Mouse (Mus musculus): ENCODE measurements at regions not wholly inside any gene's neighbourhood (a gene's known extent, or its start where the extent isn't known, plus 50 kb on each side); places are given as distances from the start of the nearest gene placed in this dataset.

DNA sequence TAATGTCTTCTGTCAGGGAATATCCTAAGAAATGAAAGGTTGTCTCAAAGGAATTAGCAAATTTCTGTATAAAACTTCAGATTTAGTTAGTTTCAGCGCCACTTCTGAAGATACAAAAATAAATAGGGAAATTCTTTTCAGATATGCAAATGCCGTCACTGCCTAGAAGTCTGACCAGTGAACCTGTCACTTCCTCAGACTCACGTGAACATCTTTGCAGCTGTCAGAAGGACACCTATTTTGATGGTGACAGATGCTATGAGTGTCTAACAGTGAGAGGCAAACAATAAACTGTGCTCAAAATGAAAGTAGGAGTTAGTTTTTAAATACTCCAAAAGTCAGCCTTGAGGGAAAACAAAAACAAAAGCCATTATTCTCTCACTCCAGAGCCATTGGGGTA is 57.5 kb upstream of the Igf1r start:
- Histone ChIP-seq H3K27me3 (ENCODE audit: control insufficient read depth, insufficient read depth, low read length) (no peaks in the 10 kb centered on the region), H3K4me2 (ENCODE audit: low read depth) (no peak overlapping the region), H3K36me3 (replicated peaks; ENCODE audit: control insufficient read depth, insufficient read depth, low read depth) (no peaks in the 10 kb centered on the region), H3K9ac (replicated peaks) (no peak overlapping the region), H3K4me3 (ENCODE audit: insufficient read depth in 1 of 2, low read depth in 2 of 2, low read length in 2 of 2) (no peak overlapping the region), H3K9me3 (ENCODE audit: control insufficient read depth, low read length) (no peaks in the 10 kb centered on the region), H3K4me1 (replicated peaks; ENCODE audit: control insufficient read depth in 2 of 2, insufficient read depth in 2 of 2, low read length in 1 of 2) (no peaks in the 10 kb centered on the region), H3K27ac (no peak overlapping the region)
- ATAC-seq (ENCODE audit: insufficient read depth) = no peak
- DNase-seq (ENCODE audit: low read depth in 3 of 3, low spot score in 3 of 3) = no peak
- WGBS (ENCODE audit: insufficient replicate concordance) = 47% methylated on average over 3 of the region's 3 CpGs
- TF ChIP-seq CTCF (IDR thresholded peaks at IDR 0.05; ENCODE audit: low read depth) = no peak

- Histone ChIP-seq H3K4me1 (replicated peaks; ENCODE audit: control insufficient read depth in 2 of 2, insufficient read depth in 2 of 2, low read length in 1 of 2) (no peaks in the 10 kb centered on the region), H3K9ac (replicated peaks) (no peak overlapping the region), H3K4me3 (ENCODE audit: insufficient read depth in 1 of 2, low read depth in 2 of 2, low read length in 2 of 2) (no peak overlapping the region), H3K9me3 (ENCODE audit: control insufficient read depth, low read length) (no peaks in the 10 kb centered on the region), H3K4me2 (ENCODE audit: low read depth) (no peak overlapping the region), H3K27ac (no peak overlapping the region), H3K36me3 (replicated peaks; ENCODE audit: control insufficient read depth, insufficient read depth, low read depth) (no peaks in the 10 kb centered on the region), H3K27me3 (ENCODE audit: control insufficient read depth, insufficient read depth, low read length) (no peaks in the 10 kb centered on the region)
- DNase-seq (ENCODE audit: low read depth in 3 of 3, low spot score in 3 of 3) (no peak), ATAC-seq (ENCODE audit: insufficient read depth) (no peak)
- 26% methylated on average over 3 of the region's 3 CpGs for WGBS (ENCODE audit: insufficient replicate concordance)
- TF ChIP-seq EP300 (IDR thresholded peaks at IDR 0.05; ENCODE audit: low read depth) (no peak), CTCF (IDR thresholded peaks at IDR 0.05; ENCODE audit: low read depth) (no peak)
Measured at GRCm38 (mm10) chr7:67892917-67893316, 59.7 kb upstream of the Igf1r start.

GRCm38 (mm10) chr7:67883040-67883439 is 69.6 kb upstream of the Igf1r start:
- no peak for DNase-seq (ENCODE audit: low read depth in 3 of 3, low spot score in 3 of 3)
- Histone ChIP-seq H3K9ac (replicated peaks) (no peak overlapping the region), H3K27ac (no peak overlapping the region), H3K27me3 (ENCODE audit: control insufficient read depth, insufficient read depth, low read length) (no peaks in the 10 kb centered on the region), H3K4me1 (replicated peaks; ENCODE audit: control insufficient read depth in 2 of 2, insufficient read depth in 2 of 2, low read length in 1 of 2) (no peaks in the 10 kb centered on the region), H3K9me3 (ENCODE audit: control insufficient read depth, low read length) (no peaks in the 10 kb centered on the region), H3K4me3 (ENCODE audit: insufficient read depth in 1 of 2, low read depth in 2 of 2, low read length in 2 of 2) (no peak overlapping the region), H3K36me3 (replicated peaks; ENCODE audit: control insufficient read depth, insufficient read depth, low read depth) (no peaks in the 10 kb centered on the region), H3K4me2 (ENCODE audit: low read depth) (no peak overlapping the region)
- no peak for ATAC-seq (ENCODE audit: insufficient read depth)
- TF ChIP-seq CTCF (IDR thresholded peaks at IDR 0.05; ENCODE audit: low read depth) (no peak), EP300 (IDR thresholded peaks at IDR 0.05; ENCODE audit: low read depth) (no peak)
- WGBS (ENCODE audit: insufficient replicate concordance) = 58% methylated on average over 6 of the region's 6 CpGs

DNA sequence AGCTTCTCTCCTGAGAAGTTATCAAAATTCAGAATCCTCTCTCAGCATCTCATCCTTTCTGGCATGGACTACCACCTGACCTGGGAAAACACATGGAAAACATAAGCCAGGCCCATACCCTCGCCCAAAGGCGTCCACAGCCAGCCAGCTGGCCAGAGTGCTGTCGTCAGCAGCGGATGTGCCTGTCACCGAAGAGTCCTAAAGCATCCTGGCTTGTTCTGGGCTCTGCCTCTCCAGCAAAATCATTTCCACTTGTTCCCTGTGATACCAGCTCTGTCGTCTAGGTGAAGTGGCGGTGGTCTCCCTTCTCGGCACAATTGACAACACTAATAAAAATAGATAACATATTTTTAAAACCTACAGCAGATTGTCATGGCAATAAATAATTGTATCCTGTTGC is 70.0 kb upstream of the Igf1r start:
- no peaks in the 10 kb centered on the region for H3K36me3 ChIP-seq (replicated peaks; ENCODE audit: control insufficient read depth, insufficient read depth, low read depth)
- no peak for TF ChIP-seq CTCF (IDR thresholded peaks at IDR 0.05; ENCODE audit: low read depth)
- TF ChIP-seq EP300 (IDR thresholded peaks at IDR 0.05; ENCODE audit: low read depth) = no peak
- H3K4me2 ChIP-seq (ENCODE audit: low read depth) = no peak overlapping the region
- no peak overlapping the region for H3K9ac ChIP-seq (replicated peaks)
- no peaks in the 10 kb centered on the region for H3K27me3 ChIP-seq (ENCODE audit: control insufficient read depth, insufficient read depth, low read length)
- 59% methylated on average over 8 of the region's 8 CpGs for WGBS (ENCODE audit: insufficient replicate concordance)
- no peak for DNase-seq (ENCODE audit: low read depth in 3 of 3, low spot score in 3 of 3)
- no peak overlapping the region for H3K4me3 ChIP-seq (ENCODE audit: insufficient read depth in 1 of 2, low read depth in 2 of 2, low read length in 2 of 2)
- H3K27ac ChIP-seq = no peak overlapping the region
- H3K9me3 ChIP-seq (ENCODE audit: control insufficient read depth, low read length) = no peaks in the 10 kb centered on the region
- no peak for ATAC-seq (ENCODE audit: insufficient read depth)
- no peaks in the 10 kb centered on the region for H3K4me1 ChIP-seq (replicated peaks; ENCODE audit: control insufficient read depth in 2 of 2, insufficient read depth in 2 of 2, low read length in 1 of 2)

GRCm38 (mm10) chr7:67878226-67878625 is 74.4 kb upstream of the Igf1r start:
- 11% methylated on average over 1 of the region's 1 CpGs for WGBS (ENCODE audit: insufficient replicate concordance)
- TF ChIP-seq CTCF (IDR thresholded peaks at IDR 0.05; ENCODE audit: low read depth) = no peak
- no peak for TF ChIP-seq EP300 (IDR thresholded peaks at IDR 0.05; ENCODE audit: low read depth)
- DNase-seq (ENCODE audit: low read depth in 3 of 3, low spot score in 3 of 3) = no peak

DNA sequence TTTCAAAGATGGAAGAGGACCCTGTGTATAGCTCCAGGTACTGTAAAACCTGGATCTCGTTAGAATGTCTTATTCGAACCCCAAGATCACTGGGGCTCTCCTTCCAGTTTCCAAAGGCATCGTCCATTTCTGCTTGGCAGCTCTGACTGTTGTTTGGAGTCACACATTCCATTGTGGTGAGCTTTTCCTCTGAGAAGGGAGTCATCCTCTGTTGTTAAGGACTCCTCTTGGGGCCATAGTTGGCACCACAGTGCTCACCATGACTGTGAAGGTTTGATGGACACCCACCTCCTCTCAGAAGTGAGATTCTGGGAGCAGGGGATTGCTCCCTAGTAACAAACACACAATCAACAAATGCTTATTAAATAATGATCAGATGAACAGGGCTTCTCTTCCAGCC is 75.0 kb upstream of the Igf1r start:
- Histone ChIP-seq H3K27ac (no peak overlapping the region), H3K36me3 (replicated peaks; ENCODE audit: control insufficient read depth, insufficient read depth, low read depth) (no peaks in the 10 kb centered on the region), H3K27me3 (ENCODE audit: control insufficient read depth, insufficient read depth, low read length) (no peaks in the 10 kb centered on the region), H3K4me1 (replicated peaks; ENCODE audit: control insufficient read depth in 2 of 2, insufficient read depth in 2 of 2, low read length in 1 of 2) (no peaks in the 10 kb centered on the region), H3K4me2 (ENCODE audit: low read depth) (no peak overlapping the region), H3K9me3 (ENCODE audit: control insufficient read depth, low read length) (no peaks in the 10 kb centered on the region), H3K9ac (replicated peaks) (no peak overlapping the region), H3K4me3 (ENCODE audit: insufficient read depth in 1 of 2, low read depth in 2 of 2, low read length in 2 of 2) (no peak overlapping the region)
- ATAC-seq (ENCODE audit: insufficient read depth) = no peak
- no peak for DNase-seq (ENCODE audit: low read depth in 3 of 3, low spot score in 3 of 3)
- 60% methylated on average over 3 of the region's 3 CpGs for WGBS (ENCODE audit: insufficient replicate concordance)
- TF ChIP-seq CTCF (IDR thresholded peaks at IDR 0.05; ENCODE audit: low read depth) (no peak), EP300 (IDR thresholded peaks at IDR 0.05; ENCODE audit: low read depth) (no peak)

More at GRCm38 (mm10) chr7:67878226-67878625, 74.4 kb upstream of the Igf1r start:
- Histone ChIP-seq H3K4me1 (replicated peaks; ENCODE audit: control insufficient read depth in 2 of 2, insufficient read depth in 2 of 2, low read length in 1 of 2) (no peaks in the 10 kb centered on the region), H3K27ac (no peak overlapping the region), H3K4me3 (ENCODE audit: insufficient read depth in 1 of 2, low read depth in 2 of 2, low read length in 2 of 2) (no peak overlapping the region), H3K27me3 (ENCODE audit: control insufficient read depth, insufficient read depth, low read length) (no peaks in the 10 kb centered on the region), H3K9me3 (ENCODE audit: control insufficient read depth, low read length) (no peaks in the 10 kb centered on the region), H3K9ac (replicated peaks) (no peak overlapping the region), H3K4me2 (ENCODE audit: low read depth) (no peak overlapping the region), H3K36me3 (replicated peaks; ENCODE audit: control insufficient read depth, insufficient read depth, low read depth) (no peaks in the 10 kb centered on the region)
- no peak for ATAC-seq (ENCODE audit: insufficient read depth)

Data from liver, embryonic 14.5 days (tissue).